Mouse (Mus musculus) thymus, postnatal 36 days (tissue): ENCODE data around the gene Tlcd2.
"Not testable (repeated sequence)": the region's sequence is repeated elsewhere in the genome, so short reads cannot be mapped to it uniquely, and the experiment has no call there.

Experiments used
- DNase-seq, 2 experiments: peaks; one replicate each; pipeline ENCODE4 v3.0.0; 2022; ENCODE audit warnings: mixed read lengths in 2 of 2

Gene Tlcd2

GRCm38 (mm10) chr11:75450304-75450908 lies 11.1 kb upstream of the Tlcd2 start:
- DNase-seq, result no peak

GRCm38 (mm10) chr11:75450936-75451335 lies 10.6 kb upstream of the Tlcd2 start:
- DNase-seq, result no peak

GRCm38 (mm10) chr11:75452081-75452480 lies 9.4 kb upstream of the Tlcd2 start:
- no peak for DNase-seq

- DNase-seq, result no peak
Observed at GRCm38 (mm10) chr11:75452812-75453557, 8.5 kb upstream of the Tlcd2 start.

GRCm38 (mm10) chr11:75453991-75454930 lies 7.3 kb upstream of the Tlcd2 start, which contains the start of gene Wdr81:
Wdr81 (minus strand) TSS chr11:75454717.
- peak; percentile 83 to 91 for DNase-seq

GRCm38 (mm10) chr11:75455041-75455736 lies 6.3 kb upstream of the Tlcd2 start:
- no peak for DNase-seq

- DNase-seq, result not testable (repeated sequence)
Observed at GRCm38 (mm10) chr11:75455971-75456370, 5.5 kb upstream of the Tlcd2 start.

- peak in 1 of 2 experiments; percentile 45 for DNase-seq
Observed at GRCm38 (mm10) chr11:75456440-75456871, 5.1 kb upstream of the Tlcd2 start.

GRCm38 (mm10) chr11:75458169-75458568 lies 3.3 kb upstream of the Tlcd2 start:
- DNase-seq, result peak; percentile 42 to 52

- DNase-seq, result no peak
Observed at GRCm38 (mm10) chr11:75458628-75459041, 2.9 kb upstream of the Tlcd2 start.

GRCm38 (mm10) chr11:75459141-75459711 lies 2.3 kb upstream of the Tlcd2 start:
- no peak for DNase-seq

- no peak for DNase-seq
Observed at GRCm38 (mm10) chr11:75459751-75460102, 1.8 kb upstream of the Tlcd2 start.

- peak; percentile 80 to 89 for DNase-seq
Observed at GRCm38 (mm10) chr11:75460103-75460843, 1.2 kb upstream of the Tlcd2 start.

- DNase-seq, result no peak
Observed at GRCm38 (mm10) chr11:75461743-75462252, 283 bp downstream of the Tlcd2 start.

GRCm38 (mm10) chr11:75462253-75462783 lies 803 bp downstream of the Tlcd2 start:
- peak; percentile 32 to 73 for DNase-seq

- DNase-seq, result peak in 1 of 2 experiments; percentile 63
Observed at GRCm38 (mm10) chr11:75462865-75463336, 1.4 kb downstream of the Tlcd2 start.

- no peak for DNase-seq
Observed at GRCm38 (mm10) chr11:75463624-75464023, 2.1 kb downstream of the Tlcd2 start.

- no peak for DNase-seq
Observed at GRCm38 (mm10) chr11:75464417-75464816, 2.9 kb downstream of the Tlcd2 start.

- no peak for DNase-seq
Observed at GRCm38 (mm10) chr11:75465051-75465450, 3.5 kb downstream of the Tlcd2 start.

- DNase-seq, result no peak
Observed at GRCm38 (mm10) chr11:75466731-75467505, 5.4 kb downstream of the Tlcd2 start.
